Mouse (Mus musculus): ENCODE measurements around the gene Fam207a. TPM values are rescaled to one million over a fixed set of nuclear protein-coding genes. Genes with fewer than 3 reads are reported as not detected.

Fam207a gene
- polyA plus RNA-seq, 1 experiment from 2014 or later = 38.0 TPM

DNA sequence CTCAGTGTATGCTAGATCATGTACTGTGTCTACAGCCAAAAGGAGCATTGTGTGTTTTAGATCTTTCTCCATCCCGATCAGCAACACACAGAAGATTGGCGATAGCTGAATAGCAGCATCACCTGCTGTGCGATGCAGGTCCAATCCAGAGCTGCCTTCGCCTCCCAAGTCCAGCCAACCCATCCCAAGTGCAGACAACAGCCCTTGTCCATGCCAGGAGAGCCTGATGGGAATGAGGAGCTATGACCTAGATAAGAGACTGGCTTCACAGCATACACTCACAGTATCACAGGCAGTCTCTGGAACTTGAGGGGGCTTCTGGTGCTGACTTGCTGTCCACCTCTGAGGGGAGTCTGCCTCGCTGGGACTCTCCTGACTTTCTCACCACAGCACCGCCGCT, 67.4 kb downstream of the Fam207a start:
- Histone ChIP-seq H3K27ac (no peak overlapping the region), H3K9ac (no peak overlapping the region)

DNA sequence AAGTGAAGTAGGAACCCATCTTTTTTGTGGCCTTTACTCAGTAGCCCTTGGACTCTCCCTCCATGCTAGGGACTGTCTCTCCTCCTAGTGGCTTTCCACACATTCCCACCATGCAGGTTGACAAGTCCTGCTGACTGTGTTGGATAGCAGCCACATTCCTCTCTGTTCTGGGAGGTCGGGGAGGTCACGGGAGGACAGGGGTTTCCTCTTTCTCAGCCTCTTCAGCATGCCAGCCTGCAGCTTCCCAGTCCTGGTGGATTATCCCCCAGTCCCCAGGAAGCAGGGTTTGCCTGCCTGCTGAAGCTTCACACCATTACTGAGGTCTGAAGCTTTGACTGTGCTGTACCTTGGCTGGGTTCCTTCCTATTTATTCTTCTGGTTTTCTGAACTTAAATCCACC, 67.8 kb downstream of the Fam207a start:
- 14% methylated on average over 2 of the region's 2 CpGs for WGBS
- no peaks in the 10 kb centered on the region; the same call in 1 of the 2 replicates for H3K9me3 ChIP-seq
- H3K4me3 ChIP-seq = no peak overlapping the region
- no peaks in the 10 kb centered on the region for H3K36me3 ChIP-seq
- no peak overlapping the region for H3K4me2 ChIP-seq
- ATAC-seq (ENCODE audit: borderline replicate concordance, extremely low read depth, low FRiP score, low TSS enrichment) = no peak
- no peak overlapping the region for H3K9ac ChIP-seq
- H3K27me3 ChIP-seq = no peaks in the 10 kb centered on the region
- H3K4me1 ChIP-seq = peaks cover 26% of the 10 kb centered on the region
- no peak overlapping the region for H3K27ac ChIP-seq

More for the DNA sequence above, 67.4 kb downstream of the Fam207a start:
- no peak overlapping the region for H3K4me3 ChIP-seq
- 77% methylated on average over 7 of the region's 7 CpGs for WGBS
- no peaks in the 10 kb centered on the region for H3K27me3 ChIP-seq
- H3K4me1 ChIP-seq = peaks cover 26% of the 10 kb centered on the region
- H3K9me3 ChIP-seq = no peaks in the 10 kb centered on the region; the same call in 1 of the 2 replicates
- ATAC-seq (ENCODE audit: borderline replicate concordance, extremely low read depth, low FRiP score, low TSS enrichment) = no peak
- no peaks in the 10 kb centered on the region for H3K36me3 ChIP-seq
- H3K4me2 ChIP-seq = no peak overlapping the region

DNA sequence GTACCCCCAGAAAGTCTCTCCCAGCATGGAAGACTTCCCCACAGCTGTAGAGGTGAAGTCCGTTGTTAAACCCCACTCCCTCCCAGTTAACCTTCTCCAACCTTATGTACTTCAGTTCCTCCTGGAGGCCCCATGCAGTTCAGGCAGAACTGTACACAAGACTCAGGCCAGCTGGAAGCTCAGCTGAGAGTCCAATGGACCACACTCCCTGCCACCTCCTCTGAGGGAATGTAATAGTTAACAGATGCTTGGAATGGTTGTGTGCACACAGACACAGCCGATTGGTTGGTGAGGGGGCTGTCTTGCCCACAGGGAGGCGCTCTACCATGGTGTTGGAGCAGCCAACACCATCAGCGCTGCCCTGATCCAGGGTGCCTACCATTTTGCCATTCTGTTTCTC, 73.3 kb downstream of the Fam207a start:
- H3K4me1 ChIP-seq = peaks cover 23% of the 10 kb centered on the region
- H3K36me3 ChIP-seq = no peaks in the 10 kb centered on the region
- no peak overlapping the region for H3K4me3 ChIP-seq
- no peaks in the 10 kb centered on the region for H3K27me3 ChIP-seq
- no peak overlapping the region for H3K27ac ChIP-seq
- H3K9ac ChIP-seq = no peak overlapping the region
- ATAC-seq (ENCODE audit: borderline replicate concordance, extremely low read depth, low FRiP score, low TSS enrichment) = no peak
- WGBS = 79% methylated on average over 4 of the region's 4 CpGs
- no peaks in the 10 kb centered on the region; the same call in 1 of the 2 replicates for H3K9me3 ChIP-seq
- no peak overlapping the region for H3K4me2 ChIP-seq

DNA sequence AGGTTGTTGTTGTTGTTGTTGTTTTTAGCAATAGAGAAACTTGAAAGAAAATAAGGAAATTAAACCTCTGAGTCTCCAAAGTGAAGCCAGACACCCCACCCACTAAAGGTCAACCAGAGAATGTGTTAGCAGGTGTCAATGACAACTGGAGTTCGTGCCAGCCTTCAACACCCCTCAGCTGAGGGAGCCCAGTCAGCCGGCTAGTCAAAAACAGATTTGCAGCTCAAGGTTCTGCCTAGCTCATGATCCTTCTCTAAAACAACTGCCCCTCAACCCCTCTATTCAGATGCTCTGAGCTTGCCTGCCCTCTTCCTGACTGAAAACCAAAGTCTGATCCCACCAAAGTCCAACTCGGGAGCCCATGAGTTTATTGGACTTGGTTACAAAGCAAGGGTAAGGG, 73.8 kb downstream of the Fam207a start:
- Histone ChIP-seq H3K4me3 (no peak overlapping the region), H3K27me3 (no peaks in the 10 kb centered on the region), H3K9ac (no peak overlapping the region), H3K27ac (peak overlapping the region; percentile 54), H3K4me1 (peaks cover 23% of the 10 kb centered on the region), H3K36me3 (no peaks in the 10 kb centered on the region), H3K9me3 (no peaks in the 10 kb centered on the region; the same call in 1 of the 2 replicates), H3K4me2 (no peak overlapping the region)
- ATAC-seq (ENCODE audit: borderline replicate concordance, extremely low read depth, low FRiP score, low TSS enrichment) = no peak
- WGBS = 65% methylated on average over 3 of the region's 3 CpGs

DNA sequence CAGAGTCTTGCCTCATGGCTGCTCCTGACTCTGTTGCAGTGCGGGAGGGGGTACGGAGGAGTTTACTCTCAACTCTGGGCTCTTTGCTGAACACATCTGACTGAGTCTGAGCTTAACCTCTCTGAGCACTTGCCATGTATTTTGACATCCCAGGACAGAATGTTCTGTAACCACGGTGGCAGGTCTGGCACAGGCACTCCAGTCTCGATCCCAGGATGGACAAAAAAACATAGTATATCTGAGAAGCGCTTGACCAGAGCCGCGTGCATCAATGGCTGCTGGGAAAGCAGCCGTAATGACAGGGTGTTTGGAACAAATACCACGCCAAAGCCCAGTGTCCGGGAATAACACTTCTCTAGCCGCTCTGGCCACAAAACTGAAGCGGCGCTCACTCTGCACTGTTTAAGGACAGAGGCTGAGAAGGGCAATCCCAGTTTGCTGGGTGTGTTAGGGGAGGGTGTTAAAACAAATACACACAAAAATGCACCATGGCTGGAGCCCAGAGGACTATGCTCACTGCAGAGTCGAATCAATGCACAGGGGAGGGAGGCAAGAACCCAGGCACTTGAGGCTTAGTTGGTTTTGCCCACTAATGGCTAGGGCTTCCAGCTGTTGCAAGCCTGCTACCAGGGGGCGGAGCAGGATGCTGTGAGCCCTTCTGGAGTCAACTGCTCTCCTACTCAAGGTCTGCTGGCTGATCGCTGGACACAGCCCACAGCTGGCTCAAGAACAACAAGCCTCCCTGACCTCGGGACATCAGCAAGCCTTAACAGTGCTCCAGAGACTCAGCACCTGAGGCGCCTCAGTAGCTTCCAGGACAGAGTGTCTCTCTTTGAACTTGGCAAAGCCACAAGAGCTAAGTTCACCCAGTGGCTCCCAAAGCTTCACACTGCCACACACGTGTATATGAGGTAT, 74.5 kb downstream of the Fam207a start:
- Histone ChIP-seq H3K27me3 (no peaks in the 10 kb centered on the region), H3K4me2 (peak overlapping the region; percentile 29), H3K4me3 (no peak overlapping the region), H3K4me1 (peaks cover 23% of the 10 kb centered on the region), H3K36me3 (no peaks in the 10 kb centered on the region), H3K9ac (no peak overlapping the region), H3K27ac (peak overlapping the region; percentile 54), H3K9me3 (no peaks in the 10 kb centered on the region; the same call in 1 of the 2 replicates)
- 28% methylated on average over 19 of the region's 19 CpGs for WGBS
- ATAC-seq (ENCODE audit: borderline replicate concordance, extremely low read depth, low FRiP score, low TSS enrichment) = peak; percentile 82

DNA sequence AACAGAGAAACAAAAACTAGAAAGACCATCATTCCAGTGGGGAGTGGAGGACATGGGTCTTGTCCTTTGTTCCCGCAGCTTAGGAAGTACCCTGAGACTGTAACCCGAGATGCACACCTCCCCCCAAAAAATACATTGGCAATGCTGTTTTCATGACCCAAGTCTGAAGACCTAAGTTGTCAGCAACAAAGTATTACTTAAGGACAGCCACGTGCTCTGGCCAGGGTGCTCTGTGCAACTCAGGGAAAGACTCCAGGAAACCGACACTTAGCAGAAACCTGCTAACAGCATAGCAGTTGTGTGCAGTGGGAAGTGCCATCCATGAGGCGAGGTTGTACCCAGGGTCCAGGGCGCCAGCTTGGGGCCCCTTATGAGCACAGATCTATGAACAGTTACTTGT, 75.3 kb downstream of the Fam207a start:
- Histone ChIP-seq H3K27ac (peak overlapping the region; percentile 54; the same call in 1 of the 2 replicates), H3K27me3 (no peaks in the 10 kb centered on the region), H3K9ac (no peak overlapping the region), H3K36me3 (no peaks in the 10 kb centered on the region), H3K4me2 (peak overlapping the region; percentile 29; the same call in 1 of the 2 replicates), H3K4me1 (peaks cover 23% of the 10 kb centered on the region), H3K9me3 (no peaks in the 10 kb centered on the region; the same call in 1 of the 2 replicates), H3K4me3 (no peak overlapping the region)
- ATAC-seq (ENCODE audit: borderline replicate concordance, extremely low read depth, low FRiP score, low TSS enrichment) = 0 out of 2 replicates have a peak, but pooled peaks have one; percentile 27
- WGBS = 43% methylated on average over 6 of the region's 6 CpGs

DNA sequence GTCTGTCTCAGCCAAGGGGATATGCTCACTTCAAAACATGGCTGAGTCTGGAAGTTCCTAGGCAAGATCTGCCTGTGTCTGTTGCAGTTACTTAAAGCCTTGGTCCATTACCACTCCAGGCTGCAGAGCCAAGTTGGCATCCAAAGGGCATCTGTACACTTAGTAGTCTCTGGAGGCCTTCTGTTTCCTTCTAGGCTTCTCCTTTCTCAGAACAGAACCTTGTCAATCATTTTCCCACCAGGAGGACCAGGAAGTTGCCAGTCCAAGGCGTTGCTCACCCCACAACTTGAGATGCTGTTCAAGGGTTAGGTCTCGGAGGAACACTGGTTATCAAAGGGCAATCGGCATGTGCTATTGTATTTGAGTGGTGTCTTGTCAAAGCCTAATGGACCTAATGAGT, 76.6 kb downstream of the Fam207a start:
- Histone ChIP-seq H3K9me3 (no peaks in the 10 kb centered on the region), H3K27me3 (no peaks in the 10 kb centered on the region), H3K4me1 (peaks cover 30% of the 10 kb centered on the region), H3K4me2 (no peak overlapping the region), H3K27ac (no peak overlapping the region), H3K36me3 (no peaks in the 10 kb centered on the region), H3K4me3 (no peak overlapping the region), H3K9ac (no peak overlapping the region)
- 80% methylated on average over 3 of the region's 3 CpGs for WGBS
- ATAC-seq (ENCODE audit: borderline replicate concordance, extremely low read depth, low FRiP score, low TSS enrichment) = no peak

DNA sequence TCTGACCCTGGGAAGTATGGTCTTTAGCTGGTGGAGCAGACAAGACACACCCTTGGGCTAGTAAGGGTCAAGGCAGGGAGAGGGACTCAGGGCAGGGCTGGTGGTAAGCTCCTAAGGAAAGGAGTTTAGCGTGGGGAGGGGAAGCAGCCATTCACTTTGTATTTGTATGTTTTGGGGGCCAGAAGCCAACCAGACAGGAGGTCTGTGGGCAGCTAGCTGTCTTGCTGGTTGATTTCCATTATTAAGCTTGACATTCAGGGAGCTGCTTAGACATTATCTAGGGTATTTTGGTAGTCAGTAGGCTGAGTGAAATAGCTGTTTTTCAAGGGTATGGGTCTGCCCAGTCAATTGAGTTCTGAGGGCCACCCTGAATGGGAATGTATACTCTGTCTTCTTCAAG, 77.6 kb downstream of the Fam207a start:
- Histone ChIP-seq H3K9me3 (no peaks in the 10 kb centered on the region), H3K4me3 (no peak overlapping the region), H3K27ac (no peak overlapping the region), H3K4me1 (peaks cover 30% of the 10 kb centered on the region), H3K9ac (no peak overlapping the region), H3K4me2 (no peak overlapping the region), H3K27me3 (no peaks in the 10 kb centered on the region), H3K36me3 (no peaks in the 10 kb centered on the region)
- no peak for ATAC-seq (ENCODE audit: borderline replicate concordance, extremely low read depth, low FRiP score, low TSS enrichment)
- WGBS = 33% methylated on average over 1 of the region's 1 CpGs

Other genes starting within 250 kb of the Fam207a start
- gene Adarb1, start 97.5 kb downstream of the Fam207a start, polyA plus RNA-seq (2015; fragmentation: Nextera tagmentation; extraction: Ambion mirVana) = 37.7 and 41.0 TPM in 2 replicates
- gene Itgb2, start 14.5 kb upstream of the Fam207a start, polyA plus RNA-seq (2015; fragmentation: Nextera tagmentation; extraction: Ambion mirVana) = 3.7 and 5.3 TPM in 2 replicates
- gene Pttg1ip, start 65.9 kb upstream of the Fam207a start, polyA plus RNA-seq (2015; fragmentation: Nextera tagmentation; extraction: Ambion mirVana) = 118 and 122 TPM in 2 replicates
- 350 and 361 TPM in 2 replicates for gene Sumo3, start 90.3 kb upstream of the Fam207a start, polyA plus RNA-seq (2015; fragmentation: Nextera tagmentation; extraction: Ambion mirVana)
- gene Gm49325, start 90.4 kb upstream of the Fam207a start, polyA plus RNA-seq (2015; fragmentation: Nextera tagmentation; extraction: Ambion mirVana) = 0.99 and 1.9 TPM in 2 replicates
- gene Ube2g2, start 106.5 kb upstream of the Fam207a start, polyA plus RNA-seq (2015; fragmentation: Nextera tagmentation; extraction: Ambion mirVana) = 73.8 and 74.3 TPM in 2 replicates
- 0.08 and 0.19 TPM in 2 replicates for gene Tspear, start 170.8 kb upstream of the Fam207a start, polyA plus RNA-seq (2015; fragmentation: Nextera tagmentation; extraction: Ambion mirVana)
- not detected in 2 replicates for gene Gm19402, start 175.0 kb upstream of the Fam207a start, polyA plus RNA-seq (2015; fragmentation: Nextera tagmentation; extraction: Ambion mirVana)
- not detected in 2 replicates for gene Gm9508, start 181.4 kb upstream of the Fam207a start, polyA plus RNA-seq (2015; fragmentation: Nextera tagmentation; extraction: Ambion mirVana)
- gene Gm10272, start 190.8 kb upstream of the Fam207a start, polyA plus RNA-seq (2015; fragmentation: Nextera tagmentation; extraction: Ambion mirVana) = not detected in 2 replicates
- not detected in 2 replicates for gene Gm10024, start 195.7 kb upstream of the Fam207a start, polyA plus RNA-seq (2015; fragmentation: Nextera tagmentation; extraction: Ambion mirVana)
- gene Gm10142, start 200.0 kb upstream of the Fam207a start, polyA plus RNA-seq (2015; fragmentation: Nextera tagmentation; extraction: Ambion mirVana) = not detected in 2 replicates
- gene Krtap12-1, start 204.8 kb upstream of the Fam207a start, polyA plus RNA-seq (2015; fragmentation: Nextera tagmentation; extraction: Ambion mirVana) = not detected in 2 replicates
- gene Gm10100, start 210.7 kb upstream of the Fam207a start, polyA plus RNA-seq (2015; fragmentation: Nextera tagmentation; extraction: Ambion mirVana) = not detected in 2 replicates
- gene Gm18596, start 226.9 kb upstream of the Fam207a start, polyA plus RNA-seq (2015; fragmentation: Nextera tagmentation; extraction: Ambion mirVana) = not detected in 2 replicates
- gene Gm9736, start 235.6 kb upstream of the Fam207a start, polyA plus RNA-seq (2015; fragmentation: Nextera tagmentation; extraction: Ambion mirVana) = not detected in 2 replicates
- not detected in 2 replicates for gene Gm3233, start 243.9 kb upstream of the Fam207a start, polyA plus RNA-seq (2015; fragmentation: Nextera tagmentation; extraction: Ambion mirVana)

All from lung, embryonic 15.5 days (tissue).